Mouse (Mus musculus): Measurements from ENCODE around the gene Fam50b. TPM values are rescaled to one million over a fixed set of nuclear protein-coding genes. Genes with fewer than 3 reads are reported as not detected.

Gene Fam50b
- total RNA-seq (2021): not detected
- long read RNA-seq, experiment 1: 0 reads
- long read RNA-seq, experiment 2: 0 reads

DNA sequence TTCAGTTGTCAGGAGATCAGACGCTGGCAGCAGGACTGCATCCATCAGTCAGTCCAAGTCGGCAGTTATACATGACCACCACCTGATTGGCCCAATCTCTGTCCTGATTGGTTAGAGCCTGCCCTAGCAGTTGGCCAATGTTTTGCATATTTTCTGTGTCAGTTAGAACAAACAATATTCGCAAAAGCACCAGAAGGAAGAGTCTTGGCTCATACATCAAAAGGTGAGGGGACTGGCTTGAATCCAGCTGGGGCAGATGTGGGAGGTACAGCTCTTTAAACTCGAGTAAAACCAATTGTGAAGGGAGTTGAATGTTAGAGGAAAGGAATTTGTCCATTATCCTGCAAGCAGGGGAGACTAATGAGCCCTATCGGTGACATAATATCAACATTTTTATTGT, at the start of gene Fam50b:
TSS of gene Fam50b (plus strand) at position 165 of the 400 bp plus-strand sequence.
- DNase-seq (ENCODE audit: low spot score): no peak

DNA sequence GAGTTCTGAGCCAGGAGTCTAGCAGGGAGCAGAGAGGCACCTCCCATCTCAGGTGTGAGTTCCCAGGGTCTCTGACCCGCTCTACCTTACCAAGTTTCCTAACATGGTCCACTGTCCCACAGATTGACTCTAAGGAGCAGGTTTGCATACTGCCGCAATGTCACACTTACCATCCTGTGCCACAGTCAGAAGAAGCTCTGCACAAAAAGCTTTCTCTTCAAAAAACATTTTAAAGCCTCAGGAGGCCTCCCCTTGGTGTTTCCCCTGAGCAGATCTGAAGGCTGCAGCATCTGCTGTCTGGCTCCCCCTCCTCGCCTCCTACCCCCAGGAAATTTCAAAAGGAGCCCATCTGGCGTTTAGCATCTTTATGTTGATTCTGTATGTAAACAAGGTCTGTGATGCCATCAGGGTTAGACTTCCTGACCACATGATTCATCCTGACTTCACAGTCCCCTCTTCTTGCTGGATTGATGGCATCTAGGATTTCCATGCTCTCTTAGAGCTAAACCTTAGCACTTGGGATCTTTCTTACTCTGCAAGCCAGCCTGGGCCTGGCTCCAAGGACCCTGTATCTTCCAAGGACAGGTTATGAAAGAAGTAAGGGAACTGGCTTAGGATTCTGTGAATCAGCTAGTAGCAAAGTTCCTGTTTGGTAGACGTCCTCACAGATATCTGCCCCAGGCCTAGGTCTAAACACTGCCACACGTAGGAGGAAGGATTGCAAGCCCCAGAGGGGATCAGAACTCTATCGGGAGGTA, 49.5 kb upstream of the Fam50b start:
- DNase-seq (ENCODE audit: low spot score): no peak

DNA sequence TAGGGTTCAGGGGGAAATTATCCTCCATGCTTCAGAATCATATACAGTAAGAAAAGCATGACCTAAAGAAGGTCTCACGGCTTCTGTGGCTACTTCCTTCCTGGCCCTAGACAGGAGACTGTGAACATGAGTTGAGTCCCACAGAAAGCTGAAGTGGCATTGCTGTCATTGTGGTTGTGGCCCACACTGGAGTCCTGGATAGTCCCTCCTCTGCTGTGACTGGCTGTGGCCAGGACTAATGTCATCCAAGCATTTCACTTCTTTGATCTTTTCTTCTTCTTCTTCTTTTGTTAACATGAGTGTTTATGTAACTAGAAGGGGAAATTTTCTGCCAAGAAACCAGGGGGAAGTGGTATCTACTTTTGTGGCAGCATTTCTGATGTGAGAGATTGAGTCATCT, 43.6 kb upstream of the Fam50b start:
- DNase-seq (ENCODE audit: low spot score): no peak

DNA sequence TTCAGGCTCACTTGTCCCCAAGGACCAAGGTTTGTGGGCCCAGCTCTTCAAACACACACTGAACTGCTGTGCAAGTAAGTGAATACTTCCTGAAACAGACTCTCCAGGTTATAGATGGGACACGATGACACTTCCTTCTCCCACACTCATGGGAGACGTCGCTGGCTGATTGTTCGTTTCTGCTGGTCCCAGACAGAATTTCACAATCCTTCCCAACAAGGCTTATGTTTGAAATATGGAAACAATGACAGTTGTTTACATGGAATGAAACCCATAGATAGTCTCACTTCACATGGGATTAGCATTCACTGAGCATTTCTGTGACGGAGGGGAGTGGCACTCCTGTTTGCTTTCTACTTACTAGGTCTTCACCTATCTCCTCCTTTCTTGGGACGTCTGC, 41.5 kb upstream of the Fam50b start:
- DNase-seq (ENCODE audit: low spot score): no peak

DNA sequence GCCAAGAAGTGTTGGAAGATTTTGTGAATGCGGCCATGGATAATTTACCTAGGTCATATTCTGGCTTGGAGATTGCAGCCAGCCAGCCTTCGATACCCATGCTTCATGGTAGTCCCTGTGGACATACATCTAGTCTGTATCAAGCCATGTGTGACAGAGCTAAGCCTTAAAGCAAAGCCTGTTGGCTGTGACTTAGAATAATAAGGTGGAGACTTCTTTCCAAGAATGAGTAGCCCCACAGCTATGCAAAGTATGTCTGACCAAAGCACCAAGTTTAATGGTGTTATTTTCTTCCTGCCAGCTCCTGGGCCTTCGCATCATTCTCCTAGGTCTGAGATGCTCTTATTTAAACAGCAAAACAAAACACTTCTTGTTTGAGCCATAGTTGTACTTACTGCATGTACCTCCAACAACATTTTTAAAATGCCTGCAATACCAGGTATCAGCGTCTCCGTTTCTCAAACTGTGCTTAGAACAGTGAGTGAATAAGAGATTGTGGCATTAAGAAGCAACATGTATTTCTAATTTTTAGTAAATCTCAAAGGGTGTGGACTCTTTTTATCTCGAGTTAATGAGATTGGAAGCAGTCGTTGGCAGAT, 37.8 kb upstream of the Fam50b start:
- no peak for DNase-seq (ENCODE audit: low spot score)

DNA sequence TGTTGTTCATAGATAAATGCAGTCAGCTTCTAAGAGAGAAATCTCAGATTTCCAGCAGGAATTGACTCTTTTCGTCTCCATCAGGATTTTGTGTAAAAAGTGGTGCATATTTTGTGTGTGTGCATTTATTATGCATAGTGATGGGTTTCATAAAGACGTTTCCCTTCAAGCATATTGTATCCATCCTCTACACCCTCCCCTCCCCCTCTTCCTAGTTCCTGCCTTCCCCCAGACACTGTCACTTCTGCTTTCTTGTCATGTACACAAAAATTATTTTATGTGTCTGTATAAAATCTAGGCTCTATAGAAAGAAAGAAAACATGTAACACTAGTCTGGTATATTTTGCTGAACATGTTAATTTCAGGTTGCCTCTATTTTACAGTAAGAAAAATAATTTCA, 34.6 kb upstream of the Fam50b start:
- DNase-seq (ENCODE audit: low spot score): no peak

DNA sequence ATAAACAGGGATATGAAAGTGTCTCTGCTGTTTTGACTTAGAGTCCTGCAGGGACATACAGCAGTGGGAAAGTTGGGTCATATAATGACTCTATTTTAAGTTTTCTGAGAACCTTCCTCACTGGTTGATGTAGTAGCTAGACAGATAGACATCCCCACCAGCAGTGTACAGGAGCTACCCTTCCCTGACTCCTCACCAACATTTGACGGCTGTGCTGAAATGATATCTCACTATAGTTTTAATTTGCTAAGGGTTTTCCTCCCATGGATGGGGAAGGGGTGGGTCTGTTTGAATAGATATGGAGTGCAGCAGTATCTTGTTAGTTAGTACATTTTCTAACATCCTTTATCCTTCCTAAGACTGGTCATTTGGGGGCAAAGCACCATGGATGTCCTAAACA, 34.0 kb upstream of the Fam50b start:
- no peak for DNase-seq (ENCODE audit: low spot score)

DNA sequence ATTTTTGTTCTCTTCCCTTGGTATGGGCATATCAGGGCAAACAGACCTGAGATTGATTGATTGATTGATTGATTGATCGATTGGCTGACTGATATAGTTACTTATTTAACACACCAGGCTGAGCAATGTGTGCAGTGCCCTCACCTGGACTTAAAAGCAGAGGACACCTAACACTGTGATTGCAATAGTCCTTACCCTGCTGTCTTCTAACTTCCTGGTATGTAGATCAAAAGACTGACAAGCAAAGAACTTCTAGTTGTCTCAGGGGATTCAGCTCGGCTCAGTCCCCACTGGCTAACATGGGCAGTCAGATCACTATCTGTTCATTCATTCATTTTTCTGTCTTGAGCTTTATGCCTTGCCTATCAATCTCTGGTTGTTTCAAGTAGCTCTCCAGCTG, 31.3 kb upstream of the Fam50b start:
- DNase-seq (ENCODE audit: low spot score): no peak

DNA sequence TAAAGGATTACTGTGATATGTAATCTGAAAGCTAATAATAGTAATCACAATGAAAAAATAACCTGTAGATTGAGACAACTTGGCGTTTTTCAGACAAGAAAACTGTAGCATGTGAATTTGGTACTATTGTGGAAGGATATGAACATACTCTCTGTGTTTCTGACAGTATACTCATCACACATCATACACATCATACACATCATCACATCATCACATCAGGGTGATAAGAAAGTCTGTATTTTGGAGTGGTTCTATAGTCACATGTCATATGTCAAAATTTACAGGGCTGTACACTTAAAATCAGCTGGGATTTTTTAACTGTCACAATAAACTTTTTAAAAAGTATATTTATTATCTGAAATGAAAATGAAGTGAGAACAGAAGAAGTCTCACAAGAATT, 30.9 kb upstream of the Fam50b start:
- no peak for DNase-seq (ENCODE audit: low spot score)

DNA sequence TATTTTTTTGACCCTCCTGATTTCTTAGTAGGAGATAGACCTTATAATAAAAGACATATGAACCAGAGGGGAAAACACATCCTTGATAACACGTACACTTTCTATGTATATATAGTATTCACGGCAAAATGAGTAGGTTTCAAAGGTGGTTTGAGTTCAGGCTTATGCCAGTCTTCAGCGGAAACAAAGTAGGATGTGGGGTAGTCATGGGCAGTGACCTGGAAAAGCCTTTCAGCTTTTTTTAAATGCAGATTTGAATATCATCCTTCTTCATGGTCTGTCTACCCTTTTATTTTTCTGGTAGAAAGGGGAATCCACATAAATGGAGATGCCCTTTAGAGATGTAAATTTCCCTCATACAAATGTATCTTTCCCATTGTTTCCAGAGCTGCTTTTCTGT, 29.8 kb upstream of the Fam50b start:
- DNase-seq (ENCODE audit: low spot score): no peak

DNA sequence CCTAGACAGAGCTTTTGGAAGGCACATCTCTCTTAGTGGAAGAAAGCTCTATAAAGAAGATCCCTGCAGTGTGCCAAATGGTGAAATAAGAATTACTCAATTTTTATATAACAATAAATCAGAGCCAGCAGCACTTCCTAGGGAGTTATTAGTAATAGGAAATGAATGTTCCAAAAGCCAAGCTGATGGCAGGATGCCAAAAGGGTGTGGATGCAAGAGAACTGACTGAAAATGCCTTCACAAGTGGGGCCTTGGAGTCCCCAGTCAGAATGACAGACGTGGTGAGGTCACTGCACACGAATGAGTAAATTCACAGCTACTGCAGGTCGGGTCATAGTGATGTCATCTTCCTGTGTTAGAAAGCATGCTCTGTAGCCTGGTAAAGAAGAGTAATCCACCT, 25.7 kb upstream of the Fam50b start:
- peak; percentile 94 for DNase-seq (ENCODE audit: low spot score)

DNA sequence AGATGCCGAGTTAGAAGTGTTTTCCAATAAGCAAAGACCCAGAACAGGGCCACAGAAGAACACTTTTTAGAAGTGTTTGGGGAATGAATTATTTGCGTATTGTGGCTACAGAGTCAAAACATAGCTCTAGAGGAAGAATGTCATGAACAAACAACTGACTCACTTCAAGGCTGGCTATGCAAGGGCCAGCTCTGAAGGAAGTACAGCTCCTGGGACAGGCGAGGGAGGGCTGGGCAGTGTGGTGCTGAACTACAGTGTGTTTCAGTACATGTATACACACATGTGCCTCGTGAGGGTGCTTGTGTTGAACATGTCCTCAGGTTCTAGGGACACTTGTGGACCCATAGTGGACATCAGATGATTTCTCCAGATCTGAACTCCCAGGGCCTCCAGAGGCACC, 25.1 kb upstream of the Fam50b start:
- DNase-seq (ENCODE audit: low spot score): no peak

DNA sequence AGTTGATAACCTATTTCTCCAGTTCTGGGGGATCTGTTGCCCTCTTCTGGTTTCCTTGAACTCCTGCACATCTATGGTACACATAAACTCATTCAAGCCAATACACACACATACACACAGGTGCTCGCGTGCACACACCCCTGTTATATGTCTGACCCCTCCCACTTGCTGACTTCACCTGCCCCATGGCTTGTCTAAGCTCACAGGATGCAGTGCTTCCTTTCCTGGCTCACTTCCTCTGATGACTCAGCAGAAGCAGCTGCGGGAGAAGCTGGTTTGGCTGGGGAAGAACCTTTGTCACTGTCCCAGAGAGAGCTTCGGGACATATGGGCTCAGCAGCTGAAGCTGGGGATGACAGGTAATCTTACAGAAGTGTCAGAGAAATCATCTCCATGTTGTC, 23.2 kb upstream of the Fam50b start:
- no peak for DNase-seq (ENCODE audit: low spot score)

DNA sequence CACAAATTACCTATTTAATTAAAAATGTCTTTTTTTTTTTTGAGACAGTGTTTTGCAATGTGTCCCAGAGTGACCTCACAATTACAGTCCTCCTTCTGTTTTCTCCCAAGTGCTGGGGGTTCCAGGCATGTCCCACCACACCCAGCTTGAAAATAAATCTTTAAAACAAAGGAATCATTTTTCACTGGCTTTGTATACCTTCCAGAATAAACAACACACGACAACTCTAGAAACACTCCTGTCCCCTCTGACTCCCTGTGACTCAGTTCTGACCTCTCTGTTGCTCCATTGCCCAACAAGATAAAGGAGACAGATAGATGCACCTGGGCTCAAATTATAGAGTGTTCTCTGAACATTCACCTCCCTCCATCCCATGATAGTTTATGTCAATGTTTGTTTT, 21.8 kb upstream of the Fam50b start:
- DNase-seq (ENCODE audit: low spot score): no peak

DNA sequence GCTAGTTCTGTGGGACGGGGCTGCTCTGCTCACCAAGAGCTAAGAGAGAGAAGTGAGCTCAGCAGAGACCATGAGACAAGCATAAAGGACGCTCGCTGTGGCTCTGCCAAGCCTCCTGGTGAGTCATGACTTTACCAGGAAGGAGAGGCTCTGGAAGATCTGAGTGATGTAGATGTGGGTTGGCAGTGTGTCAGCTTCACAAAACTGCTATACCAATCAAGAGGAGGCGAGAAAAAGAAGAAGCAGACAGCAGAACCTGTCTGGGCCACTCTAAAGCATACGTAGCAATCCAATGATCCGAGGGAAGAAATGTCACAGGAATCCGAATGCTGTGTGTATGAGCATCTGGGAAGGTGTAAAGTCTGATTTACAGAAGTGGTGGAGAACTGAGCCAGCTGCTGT, 19.2 kb upstream of the Fam50b start:
- peak; percentile 16 for DNase-seq (ENCODE audit: low spot score)

DNA sequence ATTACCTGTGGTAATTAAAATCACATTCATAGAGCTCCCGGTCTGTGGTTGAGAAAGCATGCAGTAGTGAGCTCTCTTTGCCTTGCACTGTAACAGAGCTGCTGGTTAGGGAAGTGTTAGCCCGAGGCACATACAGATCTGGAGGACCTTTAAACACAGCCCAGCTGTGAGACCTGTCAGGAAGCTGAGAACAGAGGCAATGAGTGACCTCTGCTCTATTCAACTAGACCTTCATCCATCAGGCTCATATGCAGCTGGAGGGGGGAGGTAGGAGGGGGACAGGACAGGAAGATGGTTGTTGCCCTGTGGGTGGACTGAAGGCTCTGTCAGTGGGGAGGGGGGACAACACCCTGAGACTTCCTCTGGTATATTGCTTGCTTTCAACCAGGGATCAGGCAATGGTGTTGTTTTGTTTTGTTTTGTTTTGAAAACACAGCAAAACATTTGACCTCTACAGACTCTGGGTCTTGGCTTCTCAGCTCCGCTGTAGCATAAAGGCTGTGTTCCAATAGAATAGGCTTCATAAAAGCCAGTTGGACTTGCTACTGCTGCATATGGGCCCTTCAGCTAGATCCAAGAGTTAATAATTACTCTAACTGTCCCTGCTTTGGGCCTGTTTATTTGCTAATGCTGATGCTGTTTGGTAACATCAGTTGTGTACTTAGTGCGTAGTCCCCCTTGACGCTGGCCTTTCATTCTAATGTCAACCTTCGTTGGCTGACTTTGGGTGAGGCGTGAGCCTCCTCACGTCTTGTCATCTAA, 9.6 kb upstream of the Fam50b start:
- DNase-seq (ENCODE audit: low spot score): no peak

DNA sequence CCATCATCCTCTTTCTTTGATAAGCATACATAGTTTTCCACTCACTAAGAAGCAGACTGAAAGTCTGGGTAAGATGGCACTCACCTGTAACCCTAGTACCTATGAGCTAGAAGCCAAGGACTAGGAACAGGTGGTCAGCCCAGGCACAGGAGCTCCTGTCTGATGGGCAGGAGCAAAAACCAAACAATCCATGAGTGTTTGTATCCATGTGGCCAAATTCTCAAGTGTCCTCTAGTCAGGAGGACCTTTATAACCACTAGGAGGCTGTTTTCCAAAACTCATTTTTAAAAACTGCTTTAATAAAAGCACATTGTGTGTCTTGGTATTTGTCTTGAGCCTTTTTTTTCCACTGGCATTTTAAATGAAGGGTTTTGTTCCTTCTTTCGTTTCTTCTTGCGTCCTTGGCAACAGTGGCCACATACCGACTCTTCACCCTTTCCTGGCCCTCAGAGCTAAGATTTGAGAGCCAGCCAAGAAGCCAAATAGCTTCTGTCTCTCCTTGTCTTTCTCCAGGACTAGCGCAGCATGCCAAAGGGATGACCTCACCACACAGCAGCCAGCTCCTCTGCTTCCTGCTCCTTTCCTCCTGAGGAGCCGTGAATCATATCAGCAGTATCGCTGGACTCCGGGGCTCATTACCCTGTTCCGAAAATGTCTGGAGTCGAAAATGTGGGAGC, 8.7 kb upstream of the Fam50b start:
- DNase-seq (ENCODE audit: low spot score): peak; percentile 78

DNA sequence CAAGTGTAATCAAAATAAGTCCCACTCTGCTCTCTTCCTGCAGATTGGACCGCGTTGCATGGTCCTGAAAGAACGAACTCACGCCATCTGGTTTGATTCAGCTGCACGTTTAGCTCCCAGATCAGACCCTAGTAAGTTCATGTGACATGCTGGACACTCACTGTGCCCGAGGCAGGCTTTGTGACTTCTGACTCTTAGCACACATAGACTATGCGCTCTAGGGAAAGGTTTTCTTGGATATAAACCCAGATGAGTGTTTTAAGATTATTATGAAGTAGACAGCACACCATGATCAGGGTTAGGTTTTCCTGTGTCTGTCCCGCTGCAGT, 8.2 kb upstream of the Fam50b start:
- no peak for DNase-seq (ENCODE audit: low spot score)

DNA sequence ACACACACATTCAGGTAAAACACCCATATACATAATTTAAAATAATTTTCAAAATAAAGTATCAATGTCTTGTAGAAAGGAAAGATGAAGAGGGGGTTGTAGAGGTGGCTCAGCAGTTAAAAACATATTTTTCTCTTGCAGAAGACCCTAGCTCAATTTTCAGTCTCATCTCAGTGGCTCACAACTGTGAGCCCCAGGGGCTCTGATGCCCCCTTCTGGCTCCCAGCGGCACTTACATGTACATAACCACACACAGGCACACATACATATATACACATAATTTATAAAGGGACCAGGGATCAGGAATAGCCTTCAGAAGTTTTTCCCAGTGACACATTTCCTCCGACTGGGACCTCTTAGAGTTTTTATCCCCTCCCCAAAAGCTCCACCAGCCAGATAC, 7.6 kb upstream of the Fam50b start:
- no peak for DNase-seq (ENCODE audit: low spot score)

DNA sequence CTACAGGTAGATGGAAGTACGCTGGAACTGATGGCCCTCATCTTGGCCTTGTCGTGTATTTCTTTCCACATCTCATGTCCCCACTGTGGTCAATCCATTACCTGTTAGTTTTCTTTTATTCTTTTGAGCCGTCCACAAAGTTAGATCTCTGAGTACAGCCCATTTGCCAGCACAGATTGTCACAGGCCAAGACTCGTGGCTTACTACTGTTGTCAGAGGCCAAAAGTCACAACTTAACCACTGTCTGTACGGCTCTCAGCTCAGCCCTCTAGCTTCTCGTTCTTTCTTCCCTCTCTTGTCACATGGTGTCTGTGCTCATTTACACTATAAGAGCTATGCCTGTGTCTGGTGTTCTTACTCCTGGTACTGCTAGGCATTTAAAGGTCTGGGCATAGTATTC, 3.1 kb upstream of the Fam50b start:
- no peak for DNase-seq (ENCODE audit: low spot score)

DNA sequence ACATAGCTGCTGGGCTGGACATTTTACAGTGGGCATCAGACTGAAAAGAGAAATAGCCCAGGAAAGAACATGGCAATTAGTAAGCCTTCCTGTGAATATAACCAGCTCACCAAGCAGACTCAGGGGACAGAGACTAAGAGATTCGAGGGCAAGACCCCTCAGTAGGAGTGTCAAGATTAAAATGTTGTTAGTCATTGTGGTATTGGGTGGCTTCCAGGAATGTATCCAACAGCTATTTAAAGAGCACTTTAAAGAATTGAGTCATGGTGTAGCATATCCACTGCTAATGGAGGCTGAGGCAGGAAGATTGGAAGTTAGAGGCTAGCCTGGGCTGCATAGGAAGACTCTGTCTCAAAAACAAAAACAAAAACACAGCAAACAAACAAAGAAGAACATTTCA, 870 bp upstream of the Fam50b start:
- DNase-seq (ENCODE audit: low spot score): no peak

DNA sequence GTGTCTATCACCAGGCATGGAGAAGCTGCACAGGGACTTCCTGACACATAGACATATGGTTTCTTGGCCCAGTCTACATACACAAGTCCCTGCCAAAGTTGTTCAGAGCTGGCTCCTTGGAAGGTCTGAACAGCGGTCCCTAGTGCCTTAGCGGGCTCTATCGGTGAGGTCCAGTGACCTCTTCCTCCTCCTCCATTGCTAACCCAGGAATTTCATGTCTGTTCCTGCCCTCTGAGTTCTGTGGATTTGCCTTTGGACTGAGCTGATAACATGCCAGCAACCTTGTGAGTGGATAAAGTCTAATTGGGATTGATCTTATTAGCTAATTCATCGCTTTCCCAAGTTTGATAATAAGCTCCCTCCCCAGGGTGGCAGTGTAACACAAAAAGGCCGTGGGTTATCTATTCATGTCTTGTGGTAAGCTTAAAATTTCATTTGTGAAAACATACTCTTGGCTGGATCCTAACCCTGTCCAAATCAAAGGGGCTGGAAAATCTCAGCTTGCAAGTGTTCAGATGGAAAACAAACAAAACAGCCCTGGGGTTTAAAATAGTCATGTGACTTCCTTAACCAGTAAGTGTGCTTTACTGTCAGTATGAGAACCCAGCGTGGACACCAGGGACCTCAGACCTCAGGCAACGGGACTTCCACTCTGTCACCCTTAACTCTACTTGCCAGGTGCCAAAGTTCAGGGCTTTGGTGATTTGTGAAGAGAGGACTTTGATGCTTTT, 3.5 kb downstream of the Fam50b start:
- no peak for DNase-seq (ENCODE audit: low spot score)
